Mouse (Mus musculus) embryo, embryonic 10 days (tissue): ENCODE results near the gene Ston1.

ENCODE experiments used
- DNase-seq: peaks from one replicate; pipeline ENCODE4 v3.0.0-alpha.2; 2015; ENCODE audit warnings: low spot score

Gene Ston1

GRCm38 (mm10) chr17:88597222-88598055, at the start of gene Ston1:
TSS of gene Ston1 (plus strand) at chr17:88597684.
- DNase-seq = peak; percentile 96

GRCm38 (mm10) chr17:88549411-88550191, 47.9 kb upstream of the Ston1 start:
- no peak for DNase-seq

- DNase-seq = no peak
Measured at GRCm38 (mm10) chr17:88550351-88550750, 47.1 kb upstream of the Ston1 start.

GRCm38 (mm10) chr17:88550981-88551940, 46.2 kb upstream of the Ston1 start:
- no peak for DNase-seq

- DNase-seq = peak; percentile 10
Measured at GRCm38 (mm10) chr17:88552556-88552955, 44.9 kb upstream of the Ston1 start.

GRCm38 (mm10) chr17:88553001-88553449, 44.5 kb upstream of the Ston1 start:
- peak; percentile 9 for DNase-seq

GRCm38 (mm10) chr17:88553473-88554087, 43.9 kb upstream of the Ston1 start:
- no peak for DNase-seq

GRCm38 (mm10) chr17:88556176-88556575, 41.3 kb upstream of the Ston1 start:
- DNase-seq = no peak

- DNase-seq = no peak
Measured at GRCm38 (mm10) chr17:88556688-88557087, 40.8 kb upstream of the Ston1 start.

- peak; percentile 93 for DNase-seq
Measured at GRCm38 (mm10) chr17:88558168-88558842, 39.2 kb upstream of the Ston1 start.

- no peak for DNase-seq
Measured at GRCm38 (mm10) chr17:88563611-88564010, 33.9 kb upstream of the Ston1 start.

GRCm38 (mm10) chr17:88569807-88570540, 27.5 kb upstream of the Ston1 start:
- peak; percentile 43 for DNase-seq

GRCm38 (mm10) chr17:88570784-88571183, 26.7 kb upstream of the Ston1 start:
- no peak for DNase-seq

- no peak for DNase-seq
Measured at GRCm38 (mm10) chr17:88574811-88575210, 22.7 kb upstream of the Ston1 start.

- DNase-seq = no peak
Measured at GRCm38 (mm10) chr17:88578522-88579242, 18.8 kb upstream of the Ston1 start.

- no peak for DNase-seq
Measured at GRCm38 (mm10) chr17:88580556-88580955, 16.9 kb upstream of the Ston1 start.

- no peak for DNase-seq
Measured at GRCm38 (mm10) chr17:88581511-88582021, 15.9 kb upstream of the Ston1 start.

GRCm38 (mm10) chr17:88582999-88583398, 14.5 kb upstream of the Ston1 start:
- no peak for DNase-seq

GRCm38 (mm10) chr17:88583411-88583810, 14.1 kb upstream of the Ston1 start:
- DNase-seq = no peak
